Mouse (Mus musculus) monocyte, adult 59 days (primary cell): ENCODE data around the gene Rpl9-ps1. TPM values are rescaled to one million over a fixed set of nuclear protein-coding genes. Genes with fewer than 3 reads are reported as not detected.

ENCODE experiments used
- total RNA-seq, 2 experiments: library from RNA; stranded (reverse); gene quantifications; one replicate each; pipeline ENCODE4 v1.2.4; 2023

The Rpl9-ps1 gene
- total RNA-seq = not detected

GRCm38 (mm10) chr11:83645521-83645920, at the start of gene Rpl9-ps1:
Gene Rpl9-ps1, minus strand, starts transcription at chr11:83645621.

GRCm38 (mm10) chr11:83662204-83662603, 16.8 kb upstream of the Rpl9-ps1 start, which contains the start of gene Ccl4:
Gene Ccl4, plus strand, starts transcription at chr11:83662584.

GRCm38 (mm10) chr11:83649305-83649841, 4.0 kb upstream of the Rpl9-ps1 start, which contains the start of gene Ccl3:
Gene Ccl3, minus strand, starts transcription at chr11:83649355.

Other genes with a start within 250 kb of the Rpl9-ps1 start
- gene Rasl10b, start 236.5 kb downstream of the Rpl9-ps1 start, total RNA-seq = under 1 TPM; 0.24 to 0.63 TPM
- gene Gas2l2, start 216.2 kb downstream of the Rpl9-ps1 start, total RNA-seq = not detected
- 1 to 10 TPM; 1.2 to 1.4 TPM for gene 1700020L24Rik, start 207.9 kb downstream of the Rpl9-ps1 start, total RNA-seq
- 1 to 10 TPM; 1.5 TPM for gene Mmp28, start 182.6 kb downstream of the Rpl9-ps1 start, total RNA-seq
- 10 to 100 TPM; 82.3 to 97.0 TPM for gene Taf15, start 172.5 kb downstream of the Rpl9-ps1 start, total RNA-seq
- not detected for gene Heatr9, start 123.4 kb downstream of the Rpl9-ps1 start, total RNA-seq
- gene Ccl5, start 115.1 kb downstream of the Rpl9-ps1 start, total RNA-seq = 10 to 100 TPM; 24.6 to 29.4 TPM
- 100 to 1,000 TPM; 325 to 345 TPM for gene Ccl9, start 67.0 kb downstream of the Rpl9-ps1 start, total RNA-seq
- 100 to 1,000 TPM; 669 to 836 TPM for gene Ccl6, start 52.5 kb downstream of the Rpl9-ps1 start, total RNA-seq
- 100 to 1,000 TPM; 186 to 201 TPM for gene Ccl3, start 3.7 kb upstream of the Rpl9-ps1 start, total RNA-seq
- 10 to 100 TPM; 23.7 to 26.8 TPM for gene Ccl4, start 17.0 kb upstream of the Rpl9-ps1 start, total RNA-seq
- gene Wfdc17, start 58.4 kb upstream of the Rpl9-ps1 start, total RNA-seq = 100 to 1,000 TPM in 1 of 2 experiments, 10 to 100 TPM in 1; 80.2 to 115 TPM
- 1 to 10 TPM; 1.5 to 3.1 TPM for gene Wfdc18, start 63.4 kb upstream of the Rpl9-ps1 start, total RNA-seq
- not detected for gene Wfdc21, start 101.3 kb upstream of the Rpl9-ps1 start, total RNA-seq
- gene Heatr6, start 108.1 kb upstream of the Rpl9-ps1 start, total RNA-seq = 10 to 100 TPM; 20.8 to 23.0 TPM
- not detected for gene Hnf1b, start 204.4 kb upstream of the Rpl9-ps1 start, total RNA-seq